Mouse (Mus musculus): ENCODE measurements around the gene Sergef. TPM values are rescaled to one million over a fixed set of nuclear protein-coding genes. Genes with fewer than 3 reads are reported as not detected.

Sergef gene
- total RNA-seq, 1 experiment: 5.4 TPM

- no peak for TF ChIP-seq CHD2 (IDR thresholded peaks at IDR 0.05; ENCODE audit: low read depth, low read length)
- no peaks in the 10 kb centered on the region for H3K4me1 ChIP-seq (ENCODE audit: control insufficient read depth in 2 of 2, insufficient read depth in 2 of 2, low read length in 2 of 2, poor library complexity in 1 of 2)
- no peaks in the 10 kb centered on the region for H3K9me3 ChIP-seq (ENCODE audit: control insufficient read depth, insufficient read depth, low read depth, low read length)
- no peak overlapping the region for H3K9ac ChIP-seq (ENCODE audit: insufficient read depth, low read depth, low read length, poor library complexity, severe bottlenecking)
- in situ Hi-C loops (cut with MboI; ENCODE audit: low sequenced_read_pairs in 2 of 2, unreplicated experiment in 2 of 2): no loop called here
- no peak for DNase-seq (ENCODE audit: low read depth, low spot score)
- no peaks in the 10 kb centered on the region for H3K36me3 ChIP-seq (ENCODE audit: control insufficient read depth, insufficient read depth, low read length, poor library complexity, severe bottlenecking)
- H3K27ac ChIP-seq (ENCODE audit: insufficient read depth, low read depth, low read length, poor library complexity, severe bottlenecking): no peak overlapping the region
- no peak overlapping the region for H3K4me3 ChIP-seq (ENCODE audit: insufficient read depth in 1 of 2, low read depth in 1 of 2, low read length in 2 of 2, poor library complexity in 1 of 2, severe bottlenecking in 1 of 2)
Measured at GRCm38 (mm10) chr7:46462287-46462686, 177.3 kb downstream of the Sergef start.

DNA sequence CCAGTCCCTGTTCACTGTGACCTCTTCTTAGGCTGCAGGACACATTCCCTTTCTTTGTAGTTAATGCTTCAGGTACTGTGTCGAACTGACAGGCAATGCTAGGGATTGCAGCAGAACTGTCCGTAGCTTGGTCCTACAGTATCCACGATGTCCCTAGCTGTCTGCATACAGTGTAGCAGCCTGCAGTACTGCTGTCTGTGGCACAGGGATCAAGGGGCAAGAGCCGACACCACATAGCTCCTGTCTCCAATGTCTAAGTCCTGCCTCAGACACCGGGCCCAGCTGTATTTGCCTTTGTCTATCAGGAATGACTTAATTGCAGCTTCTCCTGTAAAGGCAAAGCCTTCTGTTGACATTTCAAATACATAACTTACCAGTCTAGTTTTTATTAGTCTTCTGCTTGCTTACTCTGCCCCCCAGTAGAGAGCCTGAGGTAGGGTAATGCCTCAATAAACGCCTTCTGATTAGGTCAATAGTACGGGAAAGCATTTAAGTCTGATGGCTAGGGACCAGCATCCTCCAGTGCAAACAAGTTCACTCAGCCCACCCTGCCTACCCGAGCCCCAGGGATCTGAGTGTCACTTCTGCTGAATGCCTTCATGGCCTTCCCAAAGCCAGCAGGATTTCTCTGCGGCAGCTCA lies 179.9 kb downstream of the Sergef start:
- Histone ChIP-seq H3K36me3 (ENCODE audit: control insufficient read depth, insufficient read depth, low read length, poor library complexity, severe bottlenecking) (no peaks in the 10 kb centered on the region), H3K4me3 (ENCODE audit: insufficient read depth in 1 of 2, low read depth in 1 of 2, low read length in 2 of 2, poor library complexity in 1 of 2, severe bottlenecking in 1 of 2) (no peak overlapping the region), H3K9ac (ENCODE audit: insufficient read depth, low read depth, low read length, poor library complexity, severe bottlenecking) (no peak overlapping the region), H3K4me1 (ENCODE audit: control insufficient read depth in 2 of 2, insufficient read depth in 2 of 2, low read length in 2 of 2, poor library complexity in 1 of 2) (no peaks in the 10 kb centered on the region), H3K9me3 (ENCODE audit: control insufficient read depth, insufficient read depth, low read depth, low read length) (no peaks in the 10 kb centered on the region), H3K27ac (ENCODE audit: insufficient read depth, low read depth, low read length, poor library complexity, severe bottlenecking) (no peak overlapping the region)
- TF ChIP-seq ZNF384 (IDR thresholded peaks at IDR 0.05; ENCODE audit: low read depth, low read length) (no peak), CHD2 (IDR thresholded peaks at IDR 0.05; ENCODE audit: low read depth, low read length) (no peak), HCFC1 (IDR thresholded peaks at IDR 0.05; ENCODE audit: borderline replicate concordance, insufficient read depth, low read length) (no peak), MAFK (IDR thresholded peaks at IDR 0.05; ENCODE audit: insufficient read depth, low read depth, low read length) (no peak), ZC3H11A (IDR thresholded peaks at IDR 0.05; ENCODE audit: borderline replicate concordance, low read depth, low read length) (no peak)
- in situ Hi-C loops (cut with MboI; ENCODE audit: low sequenced_read_pairs in 2 of 2, unreplicated experiment in 2 of 2): no loop called here
- DNase-seq (ENCODE audit: low read depth, low spot score): no peak

GRCm38 (mm10) chr7:46459200-46459599 lies 180.4 kb downstream of the Sergef start:
- Histone ChIP-seq H3K9me3 (ENCODE audit: control insufficient read depth, insufficient read depth, low read depth, low read length) (no peaks in the 10 kb centered on the region), H3K4me3 (ENCODE audit: insufficient read depth in 1 of 2, low read depth in 1 of 2, low read length in 2 of 2, poor library complexity in 1 of 2, severe bottlenecking in 1 of 2) (no peak overlapping the region), H3K36me3 (ENCODE audit: control insufficient read depth, insufficient read depth, low read length, poor library complexity, severe bottlenecking) (no peaks in the 10 kb centered on the region), H3K27ac (ENCODE audit: insufficient read depth, low read depth, low read length, poor library complexity, severe bottlenecking) (no peak overlapping the region), H3K9ac (ENCODE audit: insufficient read depth, low read depth, low read length, poor library complexity, severe bottlenecking) (no peak overlapping the region), H3K4me1 (ENCODE audit: control insufficient read depth in 2 of 2, insufficient read depth in 2 of 2, low read length in 2 of 2, poor library complexity in 1 of 2) (no peaks in the 10 kb centered on the region)
- TF ChIP-seq HCFC1 (IDR thresholded peaks at IDR 0.05; ENCODE audit: borderline replicate concordance, insufficient read depth, low read length) (no peak), ZNF384 (IDR thresholded peaks at IDR 0.05; ENCODE audit: low read depth, low read length) (no peak), CHD2 (IDR thresholded peaks at IDR 0.05; ENCODE audit: low read depth, low read length) (no peak), MAFK (IDR thresholded peaks at IDR 0.05; ENCODE audit: insufficient read depth, low read depth, low read length) (no peak), ZC3H11A (IDR thresholded peaks at IDR 0.05; ENCODE audit: borderline replicate concordance, low read depth, low read length) (no peak)
- in situ Hi-C loops (cut with MboI; ENCODE audit: low sequenced_read_pairs in 2 of 2, unreplicated experiment in 2 of 2): no loop called here
- no peak for DNase-seq (ENCODE audit: low read depth, low spot score)

DNA sequence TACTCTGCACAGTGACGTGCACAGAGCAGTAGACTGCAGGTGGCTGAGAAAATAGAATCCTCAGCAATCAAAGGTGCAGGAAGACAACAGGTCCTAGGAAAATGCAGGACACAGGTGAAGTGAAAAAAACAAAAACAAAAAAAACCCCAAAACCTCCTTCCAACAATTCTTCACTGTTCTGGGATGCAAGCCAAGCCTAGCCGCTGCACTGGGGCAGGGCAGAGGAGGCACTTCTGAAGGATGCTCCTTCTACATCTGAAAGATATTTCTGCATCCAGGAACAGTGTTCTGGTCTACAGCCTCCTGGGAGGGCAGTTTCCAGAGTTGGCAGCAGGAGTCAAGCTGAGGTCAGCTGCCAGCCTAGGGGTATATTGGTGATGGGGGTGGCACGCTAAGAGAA lies 181.7 kb downstream of the Sergef start:
- H3K9me3 ChIP-seq (ENCODE audit: control insufficient read depth, insufficient read depth, low read depth, low read length): no peaks in the 10 kb centered on the region
- no peaks in the 10 kb centered on the region for H3K4me1 ChIP-seq (ENCODE audit: control insufficient read depth in 2 of 2, insufficient read depth in 2 of 2, low read length in 2 of 2, poor library complexity in 1 of 2)
- DNase-seq (ENCODE audit: low read depth, low spot score): no peak
- in situ Hi-C loops (cut with MboI; ENCODE audit: low sequenced_read_pairs in 2 of 2, unreplicated experiment in 2 of 2): no loop called here
- no peak overlapping the region for H3K27ac ChIP-seq (ENCODE audit: insufficient read depth, low read depth, low read length, poor library complexity, severe bottlenecking)
- no peaks in the 10 kb centered on the region for H3K36me3 ChIP-seq (ENCODE audit: control insufficient read depth, insufficient read depth, low read length, poor library complexity, severe bottlenecking)
- TF ChIP-seq CHD2 (IDR thresholded peaks at IDR 0.05; ENCODE audit: low read depth, low read length) (no peak), ZNF384 (IDR thresholded peaks at IDR 0.05; ENCODE audit: low read depth, low read length) (no peak)
- no peak overlapping the region for H3K4me3 ChIP-seq (ENCODE audit: insufficient read depth in 1 of 2, low read depth in 1 of 2, low read length in 2 of 2, poor library complexity in 1 of 2, severe bottlenecking in 1 of 2)
- no peak overlapping the region for H3K9ac ChIP-seq (ENCODE audit: insufficient read depth, low read depth, low read length, poor library complexity, severe bottlenecking)

GRCm38 (mm10) chr7:46453930-46454679 lies 185.5 kb downstream of the Sergef start:
- Histone ChIP-seq H3K4me3 (ENCODE audit: insufficient read depth in 1 of 2, low read depth in 1 of 2, low read length in 2 of 2, poor library complexity in 1 of 2, severe bottlenecking in 1 of 2) (no peak overlapping the region), H3K9ac (ENCODE audit: insufficient read depth, low read depth, low read length, poor library complexity, severe bottlenecking) (no peak overlapping the region), H3K9me3 (ENCODE audit: control insufficient read depth, insufficient read depth, low read depth, low read length) (no peaks in the 10 kb centered on the region), H3K4me1 (ENCODE audit: control insufficient read depth in 2 of 2, insufficient read depth in 2 of 2, low read length in 2 of 2, poor library complexity in 1 of 2) (peaks cover 0 to 2% of the 10 kb centered on the region in 2 experiments; a peak in 1 of 4 replicates), H3K36me3 (ENCODE audit: control insufficient read depth, insufficient read depth, low read length, poor library complexity, severe bottlenecking) (no peaks in the 10 kb centered on the region), H3K27ac (ENCODE audit: insufficient read depth, low read depth, low read length, poor library complexity, severe bottlenecking) (no peak overlapping the region)
- DNase-seq (ENCODE audit: low read depth, low spot score): no peak
- no peak for TF ChIP-seq ZC3H11A (IDR thresholded peaks at IDR 0.05; ENCODE audit: borderline replicate concordance, low read depth, low read length)
- TF ChIP-seq CHD2 (IDR thresholded peaks at IDR 0.05; ENCODE audit: low read depth, low read length): no peak
- TF ChIP-seq ZNF384 (IDR thresholded peaks at IDR 0.05; ENCODE audit: low read depth, low read length): no peak
- no peak for TF ChIP-seq MAFK (IDR thresholded peaks at IDR 0.05; ENCODE audit: insufficient read depth, low read depth, low read length)
- no peak for TF ChIP-seq HCFC1 (IDR thresholded peaks at IDR 0.05; ENCODE audit: borderline replicate concordance, insufficient read depth, low read length)
- in situ Hi-C loops (cut with MboI; ENCODE audit: low sequenced_read_pairs in 2 of 2, unreplicated experiment in 2 of 2): no loop called here

Measured in ES-E14 (cell line).